Mouse (Mus musculus) CH12F3 (cell line): ENCODE results near the gene Cog5.

ENCODE experiments used
- in situ Hi-C: fragments of 300-500 bp; cut with MboI; formaldehyde crosslinking; loops from 2 replicates; pipeline ENCODE4 v1.14.3; 2020; ENCODE audit warnings: low sequenced_read_pairs

Cog5 gene

DNA sequence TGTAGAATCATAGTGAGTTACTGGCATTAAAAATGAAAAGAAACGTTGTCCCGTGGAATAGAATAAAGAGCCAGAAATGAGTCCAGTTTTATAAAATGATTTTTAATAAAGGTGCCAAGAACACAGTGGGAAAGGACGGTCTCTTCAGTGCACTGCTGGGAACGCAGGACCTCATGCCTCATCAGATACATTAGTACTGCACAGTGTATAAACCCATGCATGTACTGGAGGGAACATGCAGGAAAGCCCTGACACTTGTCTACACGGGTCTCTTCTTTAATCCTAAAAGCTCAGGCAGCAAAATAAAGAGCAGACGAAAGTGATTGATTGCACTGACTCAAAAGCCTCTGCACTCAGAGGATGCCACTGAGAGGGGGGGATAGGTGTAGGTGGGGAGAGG, 236.0 kb downstream of the Cog5 start:
- in situ Hi-C loops = no loop called here

- in situ Hi-C loops = no loop called here
Observed at GRCm38 (mm10) chr12:31892079-31892478, 237.4 kb downstream of the Cog5 start.

GRCm38 (mm10) chr12:31892771-31893170, 238.1 kb downstream of the Cog5 start:
- in situ Hi-C loops = no loop called here

- in situ Hi-C loops = no loop called here
Observed at GRCm38 (mm10) chr12:31895095-31895734, 240.5 kb downstream of the Cog5 start.

DNA sequence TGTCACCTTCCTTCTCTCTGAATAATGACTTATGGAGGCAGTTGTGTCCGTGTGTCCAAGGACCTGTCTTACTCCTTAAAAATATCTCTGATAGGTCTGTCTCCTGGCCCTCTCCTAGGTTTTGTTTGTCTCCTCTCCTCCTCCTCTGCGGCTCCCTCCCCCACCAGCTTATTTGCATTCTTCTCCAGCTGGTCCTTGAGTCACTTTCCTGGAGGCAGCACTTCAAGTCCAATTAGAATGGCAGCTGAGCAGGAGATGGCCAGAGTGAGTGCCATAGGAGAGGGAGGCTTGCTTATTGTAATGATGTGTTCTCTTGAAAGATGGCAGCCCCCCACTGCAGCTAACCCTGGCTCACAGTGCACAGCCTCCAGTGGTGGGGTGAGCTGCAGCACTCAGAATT, 241.2 kb downstream of the Cog5 start:
- in situ Hi-C loops = no loop called here

DNA sequence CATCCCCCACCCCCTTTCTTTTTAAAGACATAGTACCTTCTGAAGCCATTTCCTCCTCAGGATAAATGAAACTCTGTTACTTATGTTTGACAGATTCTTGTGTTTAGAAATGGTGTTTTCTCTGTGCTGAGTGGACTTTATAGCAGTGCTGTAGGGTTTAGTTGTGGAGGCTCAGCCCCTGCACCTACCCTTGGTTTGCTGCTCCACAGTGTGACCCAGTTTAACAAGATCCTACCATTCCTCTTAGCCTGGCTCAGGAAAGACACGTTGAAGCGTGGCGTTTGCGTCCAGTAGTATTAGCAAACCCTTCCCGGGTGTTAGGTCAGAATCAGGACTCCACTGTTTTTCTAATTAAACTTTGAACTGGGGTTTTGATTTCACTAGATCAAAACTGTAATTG, 241.6 kb downstream of the Cog5 start:
- in situ Hi-C loops = no loop called here

DNA sequence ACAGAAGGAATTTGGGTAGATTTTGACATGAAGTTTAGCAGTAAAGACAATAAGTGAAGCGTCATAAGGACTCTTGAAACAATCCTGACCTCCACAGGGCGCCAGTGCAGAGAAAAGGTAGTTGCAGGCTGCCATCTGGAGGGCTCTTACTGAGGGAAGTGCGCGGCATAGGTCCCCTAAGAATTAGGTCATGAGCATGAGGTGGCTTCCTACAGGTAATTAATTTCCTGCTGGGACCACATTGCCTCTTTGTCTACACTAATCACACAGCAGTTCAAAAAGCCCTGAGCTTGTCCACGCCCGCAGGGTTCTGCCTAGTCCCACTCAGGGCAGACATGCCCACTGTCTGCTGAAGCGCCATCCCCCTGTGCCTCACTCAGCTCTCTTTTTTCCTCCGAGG, 242.3 kb downstream of the Cog5 start:
- in situ Hi-C loops = no loop called here

- in situ Hi-C loops = no loop called here
Observed at GRCm38 (mm10) chr12:31897456-31897855, 242.8 kb downstream of the Cog5 start.

DNA sequence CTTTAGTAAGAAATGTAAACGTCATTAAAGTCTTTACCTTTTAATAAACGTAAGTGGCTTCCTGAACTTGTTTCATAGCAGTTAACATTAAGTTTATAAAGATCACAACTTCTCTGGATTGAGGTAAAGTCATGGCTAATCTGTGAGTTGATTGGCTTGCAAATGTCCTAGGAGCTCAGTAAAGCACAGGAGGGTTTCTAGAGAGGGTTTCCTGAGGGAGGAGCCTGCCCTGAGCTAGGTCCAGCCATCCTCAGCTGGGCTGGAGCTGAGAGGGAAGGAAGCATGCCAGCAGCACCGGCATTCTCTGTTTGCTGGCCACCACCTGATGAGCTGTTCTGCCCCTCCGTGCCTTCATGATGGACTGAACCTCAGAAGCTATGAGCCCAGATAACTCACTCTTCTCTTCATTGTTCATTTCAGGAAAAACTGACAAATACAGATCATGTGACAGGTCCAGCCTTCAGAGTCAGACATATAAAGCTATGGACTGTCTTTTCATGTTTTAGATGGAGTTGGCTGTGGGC, 245.8 kb downstream of the Cog5 start:
- in situ Hi-C loops = loop anchor here (25.0 kb wide), 1 partner anchor 388 kb away; no protein-coding TSS in a partner anchor

- in situ Hi-C loops = loop anchor here (25.0 kb wide), 1 partner anchor 394 kb away; no protein-coding TSS in a partner anchor
Observed at GRCm38 (mm10) chr12:31905696-31906551, 251.3 kb downstream of the Cog5 start.

DNA sequence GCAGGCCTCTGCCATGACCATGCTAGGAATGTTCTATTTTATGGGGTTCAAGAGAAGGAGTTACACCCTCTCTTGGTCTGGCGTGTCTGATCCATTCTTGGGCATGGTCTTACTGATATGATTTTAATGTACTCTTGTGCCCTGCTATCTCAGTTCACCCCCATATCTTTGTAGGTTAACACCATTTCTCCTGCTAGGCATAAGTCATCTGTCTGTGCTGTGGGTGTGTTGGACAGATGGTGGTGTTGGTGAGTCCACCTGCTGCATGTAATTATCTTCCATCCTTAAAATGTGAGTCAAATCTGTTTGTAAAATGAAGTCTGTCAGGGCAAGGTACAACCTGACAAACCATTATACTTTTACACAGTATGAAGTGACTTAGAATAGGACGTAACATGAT, 252.8 kb downstream of the Cog5 start:
- in situ Hi-C loops = loop anchor here (25.0 kb wide), 1 partner anchor 395 kb away; no protein-coding TSS in a partner anchor

- in situ Hi-C loops = loop anchor here (25.0 kb wide), 1 partner anchor 401 kb away; no protein-coding TSS in a partner anchor
Observed at GRCm38 (mm10) chr12:31912966-31913551, 258.4 kb downstream of the Cog5 start.

GRCm38 (mm10) chr12:31913614-31914013, 258.9 kb downstream of the Cog5 start:
- in situ Hi-C loops = loop anchor here (25.0 kb wide), 1 partner anchor 401 kb away; no protein-coding TSS in a partner anchor

DNA sequence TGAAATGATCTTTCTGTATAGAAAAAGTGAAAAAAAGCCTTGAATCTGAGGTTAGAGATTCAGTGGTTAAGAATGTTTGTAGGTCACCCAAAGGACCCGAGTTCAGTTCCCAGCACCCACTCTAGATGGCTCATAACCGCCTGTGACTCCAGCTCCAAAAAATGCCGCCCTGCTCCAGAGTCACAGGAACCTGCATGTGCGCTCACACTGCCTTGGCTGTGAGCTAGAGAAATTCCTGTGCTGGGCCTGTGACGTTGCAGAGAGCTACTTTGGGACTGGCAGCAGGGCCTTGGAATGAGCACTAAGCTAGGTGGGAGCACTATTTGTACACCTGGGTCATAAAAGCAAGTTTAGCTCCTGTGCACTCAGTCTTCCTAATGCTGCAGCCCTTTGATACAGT, 262.0 kb downstream of the Cog5 start:
- in situ Hi-C loops = loop anchor here (25.0 kb wide), 1 partner anchor 404 kb away; no protein-coding TSS in a partner anchor

GRCm38 (mm10) chr12:31917245-31917644, 262.6 kb downstream of the Cog5 start:
- in situ Hi-C loops = loop anchor here (25.0 kb wide), 1 partner anchor 405 kb away; no protein-coding TSS in a partner anchor

- in situ Hi-C loops = loop anchor here (25.0 kb wide), 1 partner anchor 408 kb away; no protein-coding TSS in a partner anchor
Observed at GRCm38 (mm10) chr12:31920464-31921405, 266.1 kb downstream of the Cog5 start.

- in situ Hi-C loops = loop anchor here (25.0 kb wide), 1 partner anchor 412 kb away; no protein-coding TSS in a partner anchor
Observed at GRCm38 (mm10) chr12:31924135-31924534, 269.5 kb downstream of the Cog5 start.

DNA sequence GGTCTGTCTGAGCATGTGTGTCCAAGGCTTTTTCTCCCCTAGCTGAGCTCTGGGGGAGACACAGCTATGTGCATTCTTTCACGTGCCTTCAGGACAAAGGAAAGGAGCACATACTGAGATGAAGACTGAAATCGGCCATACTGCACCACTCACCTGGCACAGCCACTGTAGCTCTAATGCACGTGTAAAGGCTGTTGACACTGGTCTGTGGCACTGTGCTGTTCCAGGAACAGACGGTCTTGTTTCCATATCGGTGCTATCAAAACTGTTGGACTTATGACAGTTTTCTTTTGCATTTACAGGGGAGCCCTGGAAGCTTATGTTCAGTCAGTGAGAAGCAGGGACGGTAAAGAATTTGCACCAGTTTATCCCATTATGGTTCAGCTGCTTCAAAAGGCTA, 270.7 kb downstream of the Cog5 start:
- in situ Hi-C loops = no loop called here

GRCm38 (mm10) chr12:31926661-31927061, 272.0 kb downstream of the Cog5 start:
- in situ Hi-C loops = no loop called here

GRCm38 (mm10) chr12:31928498-31928897, 273.8 kb downstream of the Cog5 start:
- in situ Hi-C loops = no loop called here
